Mouse (Mus musculus) C2C12 (cell line): Measurements from ENCODE around the gene Arhgef17. TPM values are rescaled to one million over a fixed set of nuclear protein-coding genes. Genes with fewer than 3 reads are reported as not detected.

ENCODE experiments used
- H3K27me3 ChIP-seq: one replicate; pipeline ENCODE4 v1.6.1; 2011; ENCODE audit not compliant: control insufficient read depth, insufficient read depth, insufficient read length
- H3K36me3 ChIP-seq: one replicate; pipeline ENCODE4 v1.6.1; 2011; ENCODE audit not compliant: control insufficient read depth, insufficient read depth
- H3K4me3 ChIP-seq: one replicate; pipeline ENCODE4 v1.5.1; 2011; ENCODE audit warnings: mild to moderate bottlenecking, control low read depth; ENCODE audit not compliant: poor library complexity, insufficient read depth, severe bottlenecking
- H3K79me2 ChIP-seq: one replicate; pipeline ENCODE4 v1.6.1; 2011; ENCODE audit not compliant: control insufficient read depth, insufficient read depth
- H3K79me3 ChIP-seq: one replicate; pipeline ENCODE4 v1.6.1; 2011; ENCODE audit warnings: low read depth, control low read depth
- H3ac ChIP-seq: one replicate; pipeline ENCODE3; 2011; ENCODE audit warnings: low read depth; ENCODE audit not compliant: control insufficient read depth, insufficient read length
- CEBPB ChIP-seq: IDR thresholded peaks from one replicate; pipeline ENCODE4 v1.6.1; 2011; ENCODE audit warnings: low read depth, mild to moderate bottlenecking, control low read depth, moderate library complexity
- CTCF ChIP-seq: IDR thresholded peaks from one replicate; pipeline ENCODE4 v1.5.1; 2011; ENCODE audit not compliant: control insufficient read depth, insufficient read depth, insufficient read length
- FOSL1 ChIP-seq: IDR thresholded peaks from one replicate; pipeline ENCODE4 v1.8.0; 2011; ENCODE audit warnings: mild to moderate bottlenecking, low read length; ENCODE audit not compliant: poor library complexity, insufficient read depth, severe bottlenecking
- MAX ChIP-seq: IDR thresholded peaks from one replicate; pipeline ENCODE4 v1.6.1; 2011; ENCODE audit warnings: mild to moderate bottlenecking, control low read depth
- MYOD1 ChIP-seq: IDR thresholded peaks from one replicate; pipeline ENCODE4 v1.6.1; 2011; ENCODE audit warnings: low read depth; ENCODE audit not compliant: control insufficient read depth, insufficient read length
- MYOG ChIP-seq: IDR thresholded peaks from one replicate; pipeline ENCODE4 v1.6.1; 2011; ENCODE audit not compliant: control insufficient read depth, insufficient read length; ENCODE audit errors: extremely low read depth
- USF1 ChIP-seq: IDR thresholded peaks from one replicate; pipeline ENCODE4 v1.6.1; 2011; ENCODE audit warnings: low read depth, mild to moderate bottlenecking, control low read depth, moderate library complexity
- polyA plus RNA-seq: library from polyadenylated mRNA; unstranded; fragments of >200 nt; fragmentation: generic; extraction: Trizol; gene quantifications from one replicate; pipeline ENCODE4 v1.2.1, GENCODE M21; 2012; ENCODE audit warnings: missing spikeins

The Arhgef17 gene
- polyA plus RNA-seq, 1 experiment: 35.4 TPM

DNA sequence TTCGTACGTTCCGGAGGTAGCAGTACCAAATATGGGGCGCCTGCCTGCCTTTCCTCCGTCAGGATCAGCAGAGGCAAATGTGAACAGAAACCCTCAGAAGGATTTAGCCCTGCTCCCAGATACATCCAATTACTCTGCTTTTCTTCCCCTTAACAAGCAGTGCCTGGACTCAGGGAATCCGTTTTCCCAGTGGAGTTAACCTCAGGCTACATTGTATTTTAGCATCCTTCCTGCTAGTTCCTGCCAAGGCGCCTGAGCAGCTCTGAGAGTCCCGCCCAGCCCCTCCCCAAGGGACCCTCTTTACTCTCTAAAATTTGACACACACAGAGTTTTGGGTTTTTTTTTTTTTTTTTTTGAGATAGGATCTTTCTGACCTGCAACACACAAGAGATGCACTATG is 31.5 kb upstream of the Arhgef17 start:
- Histone ChIP-seq H3K4me3 (no peak overlapping the region), H3K79me3 (no peaks in the 10 kb centered on the region), H3K27me3 (no peaks in the 10 kb centered on the region), H3K36me3 (no peaks in the 10 kb centered on the region), H3K79me2 (no peaks in the 10 kb centered on the region), H3ac (no peak overlapping the region)
- TF ChIP-seq MYOG (no peak), MAX (no peak), MYOD1 (no peak), CTCF (no peak), USF1 (no peak)

DNA sequence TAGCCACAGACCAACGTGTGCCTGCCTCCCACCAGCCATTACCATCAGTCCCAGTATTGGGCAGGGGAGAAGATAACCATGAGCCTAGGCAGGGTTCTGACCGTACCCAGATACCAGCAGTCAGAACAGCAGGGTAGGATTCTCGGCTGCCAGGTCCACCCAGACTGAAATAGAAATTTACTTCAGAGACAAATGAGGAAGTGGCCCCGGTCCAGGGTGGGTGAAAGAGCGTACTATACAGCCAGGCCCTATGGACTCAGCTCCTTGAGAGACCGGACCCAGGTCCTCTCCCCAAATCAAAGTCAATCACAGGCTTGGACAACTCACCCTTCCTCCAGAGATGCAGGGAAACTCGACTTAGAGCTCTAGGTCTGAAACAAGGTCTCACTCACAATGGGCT is 29.2 kb upstream of the Arhgef17 start:
- Histone ChIP-seq H3ac (no peak overlapping the region), H3K36me3 (no peaks in the 10 kb centered on the region), H3K4me3 (no peak overlapping the region), H3K79me2 (no peaks in the 10 kb centered on the region), H3K27me3 (no peaks in the 10 kb centered on the region), H3K79me3 (no peaks in the 10 kb centered on the region)
- TF ChIP-seq USF1: no peak
- no peak for TF ChIP-seq CTCF
- TF ChIP-seq MYOG: no peak
- TF ChIP-seq MYOD1: no peak
- TF ChIP-seq CEBPB: no peak

DNA sequence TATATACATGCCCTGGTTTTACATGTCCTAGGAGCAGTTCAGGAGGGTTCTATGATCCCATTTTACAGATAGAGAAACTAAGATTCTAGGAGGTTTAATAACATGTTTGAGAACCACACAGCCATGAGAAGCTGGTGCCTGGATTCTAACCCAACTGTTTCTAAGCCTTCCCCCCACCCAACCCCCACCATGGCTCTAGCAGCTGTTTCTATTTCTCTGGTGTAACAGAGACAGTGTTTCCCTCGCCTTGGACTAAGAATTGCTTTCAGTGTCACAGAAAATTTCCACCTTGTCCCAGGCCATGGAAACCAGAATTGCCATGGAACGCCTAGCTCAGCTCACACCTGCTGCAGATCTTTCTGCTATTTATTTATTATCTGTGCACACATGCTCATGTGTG is 28.6 kb upstream of the Arhgef17 start:
- TF ChIP-seq MAX (no peak), MYOD1 (no peak), CEBPB (no peak), MYOG (no peak), FOSL1 (no peak), CTCF (no peak), USF1 (no peak)
- Histone ChIP-seq H3K36me3 (no peaks in the 10 kb centered on the region), H3K79me2 (no peaks in the 10 kb centered on the region), H3K27me3 (no peaks in the 10 kb centered on the region), H3ac (no peak overlapping the region), H3K4me3 (no peak overlapping the region), H3K79me3 (no peaks in the 10 kb centered on the region)

DNA sequence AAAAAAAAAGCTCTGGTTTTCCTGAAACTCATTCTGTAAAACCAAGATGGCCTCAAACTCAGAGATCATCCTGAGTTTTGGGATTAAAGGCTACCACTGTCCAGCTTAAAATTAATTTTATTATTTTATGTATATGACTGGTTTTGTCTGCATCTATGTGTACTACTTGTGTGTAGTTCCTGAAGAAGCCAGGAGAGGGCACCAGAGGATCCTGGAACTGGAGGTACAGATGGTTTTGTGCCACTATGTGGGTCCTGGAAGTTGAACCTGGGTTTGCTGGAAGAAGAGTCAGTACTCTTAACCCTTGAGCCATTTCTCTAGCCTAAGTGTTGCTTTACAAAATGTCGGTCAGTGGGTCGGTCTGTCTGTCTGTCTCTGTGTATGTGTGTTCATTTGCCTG is 26.5 kb upstream of the Arhgef17 start:
- TF ChIP-seq CTCF (no peak), MAX (no peak), MYOD1 (no peak), CEBPB (no peak), USF1 (no peak), MYOG (no peak), FOSL1 (no peak)
- Histone ChIP-seq H3ac (no peak overlapping the region), H3K27me3 (no peaks in the 10 kb centered on the region), H3K36me3 (no peaks in the 10 kb centered on the region), H3K79me2 (no peaks in the 10 kb centered on the region), H3K4me3 (no peak overlapping the region), H3K79me3 (no peaks in the 10 kb centered on the region)

DNA sequence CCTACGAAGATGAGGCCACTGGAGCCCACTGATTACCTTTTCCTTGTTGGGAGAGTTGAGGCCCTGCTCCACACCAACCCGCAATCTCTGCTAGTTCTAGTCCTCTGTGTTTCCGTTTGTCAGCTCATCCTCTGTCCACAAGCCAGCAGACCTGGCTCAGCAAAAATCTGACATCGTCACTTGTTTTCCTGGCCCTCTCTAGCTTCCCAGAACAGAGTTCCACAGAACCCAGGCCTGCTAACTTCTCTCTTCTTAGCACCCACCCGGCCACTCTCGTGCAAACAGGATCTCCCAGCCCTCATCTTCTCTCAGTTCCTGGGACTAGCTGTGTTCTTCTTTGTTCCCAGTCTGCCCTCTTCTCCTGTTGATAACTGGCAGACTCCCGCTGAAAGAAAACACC is 20.8 kb upstream of the Arhgef17 start:
- H3K4me3 ChIP-seq: no peak overlapping the region
- no peaks in the 10 kb centered on the region for H3K27me3 ChIP-seq
- TF ChIP-seq MYOG (no peak), FOSL1 (no peak), USF1 (no peak), MAX (no peak)
- H3ac ChIP-seq: no peak overlapping the region
- H3K79me2 ChIP-seq: no peaks in the 10 kb centered on the region
- H3K79me3 ChIP-seq: no peaks in the 10 kb centered on the region
- H3K36me3 ChIP-seq: no peaks in the 10 kb centered on the region

DNA sequence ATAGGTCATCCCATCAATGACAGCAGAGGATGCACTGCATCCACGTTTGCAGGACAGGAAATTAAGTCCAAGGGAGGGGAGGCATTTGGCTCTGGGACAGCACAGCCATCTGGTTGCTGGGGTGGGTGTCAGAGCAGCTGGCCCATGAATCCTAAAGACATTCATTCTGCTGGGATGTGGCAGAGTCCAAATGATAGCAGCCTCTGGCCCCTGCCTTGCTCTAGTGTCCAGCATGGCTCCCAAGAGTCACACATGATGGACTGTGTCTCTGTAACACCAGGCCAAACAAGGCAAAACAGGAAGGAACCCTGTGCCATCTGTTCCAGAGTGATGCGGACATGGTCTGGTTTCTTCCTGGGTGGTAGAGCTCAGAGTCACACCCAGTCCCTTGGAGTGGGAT is 20.0 kb upstream of the Arhgef17 start:
- TF ChIP-seq FOSL1 (no peak), USF1 (no peak), MAX (no peak), CEBPB (no peak), MYOD1 (no peak), MYOG (no peak), CTCF (no peak)
- Histone ChIP-seq H3ac (no peak overlapping the region), H3K79me2 (no peaks in the 10 kb centered on the region), H3K27me3 (no peaks in the 10 kb centered on the region), H3K4me3 (no peak overlapping the region), H3K79me3 (no peaks in the 10 kb centered on the region), H3K36me3 (no peaks in the 10 kb centered on the region)
